Mouse (Mus musculus): ENCODE results near the gene Sf3a3. TPM values are rescaled to one million over a fixed set of nuclear protein-coding genes. Genes with fewer than 3 reads are reported as not detected.
A peak's percentile ranks its signal among the peaks of the same experiment; 100 is the strongest.
"Not testable (repeated sequence)": the region's sequence is repeated elsewhere in the genome, so short reads cannot be mapped to it uniquely, and the experiment has no call there.

Sf3a3 gene
- polyA plus RNA-seq, 1 experiment from 2014 or later = 169 TPM

- Histone ChIP-seq H3K4me1 (peaks cover 53% of the 10 kb centered on the region), H3K36me3 (ENCODE audit: poor library complexity, severe bottlenecking) (no peaks in the 10 kb centered on the region), H3K4me2 (peak overlapping the region; percentile 98), H3K4me3 (peak overlapping the region; percentile 68; the same call in 1 of the 2 replicates), H3K9ac (no peak overlapping the region), H3K27ac (no peak overlapping the region), H3K27me3 (peaks cover 7% of the 10 kb centered on the region; the same call in 1 of the 2 replicates), H3K9me3 (replicated peaks) (no peaks in the 10 kb centered on the region)
- ATAC-seq = no peak
- WGBS = 44% methylated on average over 3 of the region's 5 CpGs
Measured at GRCm38 (mm10) chr4:124701916-124702315, 12.7 kb upstream of the Sf3a3 start.

- no peak for ATAC-seq
- H3K36me3 ChIP-seq (ENCODE audit: poor library complexity, severe bottlenecking) = no peaks in the 10 kb centered on the region
- H3K27ac ChIP-seq = peak overlapping the region; percentile 63; the same call in 1 of the 2 replicates
- H3K4me3 ChIP-seq = no peak overlapping the region
- 46% methylated on average over 2 of the region's 2 CpGs for WGBS
- H3K27me3 ChIP-seq = peaks cover 6% of the 10 kb centered on the region; the same call in 1 of the 2 replicates
- no peaks in the 10 kb centered on the region for H3K9me3 ChIP-seq (replicated peaks)
- H3K4me1 ChIP-seq = peaks cover 55% of the 10 kb centered on the region
- H3K9ac ChIP-seq = no peak overlapping the region
- H3K4me2 ChIP-seq = peak overlapping the region; percentile 40; the same call in 1 of the 2 replicates
Measured at GRCm38 (mm10) chr4:124703406-124703805, 11.2 kb upstream of the Sf3a3 start.

- Histone ChIP-seq H3K27ac (peak overlapping the region; percentile 63), H3K9ac (peak overlapping the region; percentile 50), H3K4me2 (peak overlapping the region; percentile 40), H3K36me3 (ENCODE audit: poor library complexity, severe bottlenecking) (no peaks in the 10 kb centered on the region), H3K4me1 (peaks cover 62% of the 10 kb centered on the region), H3K27me3 (peaks cover 10% of the 10 kb centered on the region), H3K4me3 (no peak overlapping the region), H3K9me3 (replicated peaks) (no peaks in the 10 kb centered on the region)
- 7% methylated on average over 6 of the region's 6 CpGs for WGBS
- ATAC-seq = no peak
Measured at GRCm38 (mm10) chr4:124703881-124704796, 10.4 kb upstream of the Sf3a3 start.

- H3K27me3 ChIP-seq = peaks cover 13% of the 10 kb centered on the region
- peaks cover 62% of the 10 kb centered on the region for H3K4me1 ChIP-seq
- no peak overlapping the region for H3K4me3 ChIP-seq
- ATAC-seq = no peak
- H3K4me2 ChIP-seq = peak overlapping the region; percentile 40
- 23% methylated on average over 11 of the region's 11 CpGs for WGBS
- H3K27ac ChIP-seq = peak overlapping the region; percentile 63
- no peaks in the 10 kb centered on the region for H3K9me3 ChIP-seq (replicated peaks)
- peak overlapping the region; percentile 50 for H3K9ac ChIP-seq
- no peaks in the 10 kb centered on the region for H3K36me3 ChIP-seq (ENCODE audit: poor library complexity, severe bottlenecking)
Measured at GRCm38 (mm10) chr4:124704797-124705474, 9.6 kb upstream of the Sf3a3 start.

- no peaks in the 10 kb centered on the region for H3K36me3 ChIP-seq (ENCODE audit: poor library complexity, severe bottlenecking)
- no peak overlapping the region for H3K9ac ChIP-seq
- ATAC-seq = no peak
- peaks cover 20% of the 10 kb centered on the region for H3K27me3 ChIP-seq
- peak overlapping the region; percentile 35; the same call in 1 of the 2 replicates for H3K27ac ChIP-seq
- peaks cover 58% of the 10 kb centered on the region for H3K4me1 ChIP-seq
- no peak overlapping the region for H3K4me3 ChIP-seq
- WGBS = 86% methylated on average over 23 of the region's 23 CpGs
- no peaks in the 10 kb centered on the region for H3K9me3 ChIP-seq (replicated peaks)
- H3K4me2 ChIP-seq = no peak overlapping the region
Measured at GRCm38 (mm10) chr4:124705661-124706269, 8.8 kb upstream of the Sf3a3 start.

- H3K9ac ChIP-seq; H3K4me3 ChIP-seq; H3K36me3 ChIP-seq (ENCODE audit: poor library complexity, severe bottlenecking); H3K27ac ChIP-seq; H3K4me2 ChIP-seq; ATAC-seq; H3K9me3 ChIP-seq (replicated peaks): not testable (repeated sequence)
- H3K4me1 ChIP-seq = peaks cover 40% of the 10 kb centered on the region
- 88% methylated on average over 25 of the region's 25 CpGs for WGBS
- peaks cover 20% of the 10 kb centered on the region for H3K27me3 ChIP-seq
Measured at GRCm38 (mm10) chr4:124707381-124708199, 7.0 kb upstream of the Sf3a3 start.

GRCm38 (mm10) chr4:124708200-124708517 lies 6.4 kb upstream of the Sf3a3 start:
- 0 out of 2 replicates have a peak overlapping the region, but pooled peaks have one; percentile 19 for H3K27ac ChIP-seq
- not testable (repeated sequence) for H3K9me3 ChIP-seq (replicated peaks); ATAC-seq; H3K9ac ChIP-seq; H3K36me3 ChIP-seq (ENCODE audit: poor library complexity, severe bottlenecking); H3K4me3 ChIP-seq
- peaks cover 39% of the 10 kb centered on the region for H3K4me1 ChIP-seq
- WGBS = 14% methylated on average over 1 of the region's 1 CpGs
- peak overlapping the region; percentile 65 for H3K4me2 ChIP-seq
- peaks cover 20% of the 10 kb centered on the region for H3K27me3 ChIP-seq

GRCm38 (mm10) chr4:124708518-124709477 lies 5.8 kb upstream of the Sf3a3 start:
- Histone ChIP-seq H3K9ac (peak overlapping the region; percentile 52; the same call in 1 of the 2 replicates), H3K4me1 (peaks cover 33% of the 10 kb centered on the region), H3K27ac (peak overlapping the region; percentile 19; the same call in 1 of the 2 replicates), H3K36me3 (ENCODE audit: poor library complexity, severe bottlenecking) (no peaks in the 10 kb centered on the region), H3K4me3 (peak overlapping the region; percentile 31), H3K9me3 (replicated peaks) (no peaks in the 10 kb centered on the region), H3K27me3 (peaks cover 20% of the 10 kb centered on the region), H3K4me2 (peak overlapping the region; percentile 65)
- 0 out of 2 replicates have a peak, but pooled peaks have one; percentile 41 for ATAC-seq
- WGBS = 3% methylated on average over 41 of the region's 41 CpGs

- no peak for ATAC-seq
- Histone ChIP-seq H3K27me3 (peaks cover 20% of the 10 kb centered on the region), H3K9me3 (replicated peaks) (no peaks in the 10 kb centered on the region), H3K9ac (peak overlapping the region; percentile 37; the same call in 1 of the 2 replicates), H3K4me1 (peaks cover 23% of the 10 kb centered on the region), H3K4me2 (peak overlapping the region; percentile 47), H3K4me3 (peak overlapping the region; percentile 9; the same call in 1 of the 2 replicates), H3K36me3 (ENCODE audit: poor library complexity, severe bottlenecking) (no peaks in the 10 kb centered on the region), H3K27ac (no peak overlapping the region)
- WGBS = 5% methylated on average over 18 of the region's 18 CpGs
Measured at GRCm38 (mm10) chr4:124709961-124710446, 4.6 kb upstream of the Sf3a3 start.

- no peaks in the 10 kb centered on the region for H3K9me3 ChIP-seq (replicated peaks)
- H3K4me3 ChIP-seq = no peak overlapping the region
- H3K36me3 ChIP-seq (ENCODE audit: poor library complexity, severe bottlenecking) = peaks cover 3% of the 10 kb centered on the region
- H3K9ac ChIP-seq = no peak overlapping the region
- H3K27ac ChIP-seq = no peak overlapping the region
- no peak for ATAC-seq
- H3K27me3 ChIP-seq = peaks cover 20% of the 10 kb centered on the region
- H3K4me2 ChIP-seq = 0 out of 2 replicates have a peak overlapping the region, but pooled peaks have one; percentile 47
- 9% methylated on average over 5 of the region's 5 CpGs for WGBS
- peaks cover 29% of the 10 kb centered on the region for H3K4me1 ChIP-seq
Measured at GRCm38 (mm10) chr4:124710776-124711291, 3.7 kb upstream of the Sf3a3 start.
